Mouse (Mus musculus): Measurements from ENCODE around the gene Dnajc22.
"Not testable (repeated sequence)": the region's sequence is repeated elsewhere in the genome, so short reads cannot be mapped to it uniquely, and the experiment has no call there.

The Dnajc22 gene

DNA sequence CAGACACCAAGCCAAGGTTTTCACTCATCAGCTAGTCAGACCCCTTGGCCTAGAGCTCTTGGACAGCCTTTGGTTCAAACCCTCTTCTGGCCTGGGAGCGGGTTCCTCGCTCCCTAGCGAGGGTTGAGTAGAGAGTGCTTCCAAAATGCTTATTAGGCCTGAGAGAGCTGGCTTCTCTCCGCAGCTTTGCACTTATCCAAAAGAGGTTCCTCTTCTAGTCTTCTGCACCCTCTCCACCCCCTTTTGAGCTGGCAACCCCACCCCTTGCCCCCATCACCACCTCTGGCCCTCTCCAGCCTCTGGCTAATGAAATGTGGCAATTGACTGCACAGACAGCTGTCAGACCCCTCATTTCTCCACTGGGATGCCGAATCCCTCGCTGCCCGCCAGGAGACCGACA lies at the start of gene Dnajc22:
Gene Dnajc22 (plus strand): TSS at position 301 of the 400 bp plus-strand sequence.
- no peak for DNase-seq

DNA sequence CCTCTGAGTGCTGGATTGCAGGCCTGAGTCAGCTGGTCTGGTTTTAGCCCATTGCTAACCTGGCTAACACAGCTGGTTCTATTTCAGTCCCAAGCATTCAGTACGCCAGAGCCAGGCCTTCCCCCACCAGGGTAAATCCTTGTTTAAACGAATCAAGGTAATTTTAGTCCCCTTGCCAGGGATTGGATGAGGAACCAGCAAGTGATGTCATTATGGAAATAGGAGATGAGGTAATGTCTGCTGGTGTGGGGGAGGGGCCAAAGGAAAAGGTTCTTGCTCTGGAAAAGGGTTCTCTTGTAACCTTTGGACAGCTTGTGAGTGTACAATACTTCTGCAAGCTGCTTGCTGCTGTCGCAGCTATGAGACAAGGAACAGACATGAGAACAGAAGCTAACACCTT lies 48.1 kb upstream of the Dnajc22 start:
- no peak for DNase-seq

DNA sequence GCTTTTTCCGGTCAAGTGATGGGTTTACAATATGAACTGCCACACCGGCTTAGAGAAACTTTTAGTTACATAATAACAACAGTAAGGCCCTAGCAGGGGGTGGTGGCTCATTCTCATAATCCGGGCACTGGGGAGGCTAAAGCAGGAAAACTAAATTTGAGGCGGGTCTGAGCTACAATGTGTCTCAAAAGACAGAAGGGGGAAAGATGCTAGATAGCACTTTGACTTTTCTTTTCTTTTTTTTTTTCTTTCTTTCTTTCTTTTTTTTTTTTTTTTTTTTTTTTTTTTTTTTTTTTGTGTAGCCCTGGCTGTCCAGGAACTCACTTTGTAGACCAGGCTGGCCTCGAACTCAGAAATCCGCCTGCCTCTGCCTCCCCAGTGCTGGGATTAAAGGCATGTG lies 47.2 kb upstream of the Dnajc22 start:
- DNase-seq, result not testable (repeated sequence)

DNA sequence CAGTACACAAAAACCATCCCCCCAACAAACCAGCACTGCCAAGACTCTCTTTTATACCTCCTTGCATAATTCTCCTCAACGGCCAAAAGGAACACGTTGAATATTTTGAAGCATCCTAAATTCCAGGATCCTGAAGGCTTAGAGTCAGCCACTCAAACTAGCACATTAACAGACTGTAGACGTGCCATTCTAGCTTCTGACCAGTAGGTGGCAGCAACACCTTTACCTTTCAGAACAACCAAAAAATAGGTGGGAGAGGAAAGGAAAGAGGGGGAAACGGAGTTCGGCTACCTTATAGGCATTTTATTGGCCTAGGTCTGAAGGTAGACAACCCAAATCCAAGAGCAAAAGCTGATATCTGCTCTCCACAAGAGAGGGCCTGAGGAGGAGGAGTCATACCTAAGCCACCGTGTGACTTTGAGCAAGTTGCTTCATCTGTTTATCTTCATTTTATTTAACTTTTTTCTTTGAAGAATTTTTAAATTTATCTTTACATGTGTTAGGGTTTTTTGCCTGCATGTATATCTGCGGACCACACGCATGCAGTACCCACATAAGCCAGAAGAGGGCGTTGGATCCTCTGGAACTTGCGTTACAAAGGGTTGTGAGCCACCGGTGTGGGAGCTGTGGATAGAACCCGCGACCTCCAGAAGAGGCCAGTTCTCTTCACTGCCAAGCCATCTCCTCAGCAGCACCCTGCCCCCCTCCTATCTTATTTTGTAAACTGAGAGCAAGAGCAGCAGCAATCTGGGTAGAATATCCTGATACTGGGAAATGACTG lies 43.3 kb upstream of the Dnajc22 start:
- DNase-seq, result peak; percentile 74 to 79

DNA sequence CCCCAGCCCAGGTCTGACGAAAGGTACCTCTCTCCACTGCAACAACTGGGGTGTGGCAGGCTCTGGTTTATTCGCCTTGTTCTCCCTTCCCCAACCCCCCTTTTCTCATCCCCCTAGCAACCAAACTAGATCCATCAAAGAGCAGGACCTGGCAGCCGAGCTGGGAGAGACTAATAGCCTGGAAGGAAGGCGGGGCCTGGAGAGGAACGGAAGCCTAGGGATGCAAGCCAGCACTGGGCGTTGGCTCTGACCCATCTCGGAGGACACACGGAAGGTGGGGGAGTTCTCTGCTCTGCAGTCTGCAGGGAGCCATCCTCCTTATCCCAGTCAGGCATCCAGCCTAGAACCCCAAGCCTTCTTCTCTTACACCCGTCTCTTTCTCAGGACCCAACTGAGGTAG lies 39.6 kb upstream of the Dnajc22 start:
- peak; percentile 62 to 63 for DNase-seq

DNA sequence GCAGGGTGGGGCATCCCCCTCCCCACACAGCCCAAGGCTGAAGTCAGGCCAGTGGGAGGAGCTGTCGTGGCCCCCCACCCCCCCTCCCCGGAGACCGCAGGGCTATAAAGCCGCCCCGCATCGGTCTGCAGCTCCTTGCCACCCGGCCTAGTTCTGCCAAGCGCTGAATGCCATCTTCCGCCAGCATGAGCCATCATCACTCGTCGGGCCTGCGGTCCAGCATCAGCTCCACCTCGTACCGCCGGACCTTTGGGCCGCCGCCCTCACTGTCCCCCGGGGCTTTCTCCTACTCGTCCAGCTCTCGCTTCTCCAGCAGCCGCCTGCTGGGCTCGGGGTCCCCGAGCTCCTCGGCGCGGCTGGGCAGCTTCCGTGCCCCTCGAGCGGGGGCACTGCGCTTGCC lies 37.9 kb upstream of the Dnajc22 start, which contains the start of gene Prph:
Gene Prph (plus strand): TSS at position 135 of the 400 bp plus-strand sequence.
- DNase-seq, result peak in 1 of 2 experiments; percentile 46

DNA sequence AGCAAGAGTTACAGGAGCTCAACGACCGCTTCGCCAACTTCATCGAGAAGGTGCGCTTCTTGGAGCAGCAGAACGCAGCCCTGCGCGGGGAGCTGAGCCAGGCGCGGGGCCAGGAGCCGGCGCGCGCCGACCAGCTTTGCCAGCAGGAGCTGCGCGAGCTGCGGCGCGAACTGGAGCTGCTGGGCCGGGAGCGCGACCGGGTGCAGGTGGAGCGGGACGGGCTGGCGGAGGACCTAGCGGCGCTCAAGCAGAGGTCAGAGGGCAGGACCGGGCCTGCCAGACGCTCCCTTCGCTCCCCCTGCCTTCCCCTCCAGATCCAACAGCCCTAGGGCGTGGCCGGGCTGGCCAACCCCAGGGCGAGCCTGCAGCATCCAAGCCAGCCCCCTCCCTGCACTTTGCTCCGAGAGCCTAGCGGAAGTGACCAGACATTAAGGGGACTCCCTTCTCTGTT lies 37.4 kb upstream of the Dnajc22 start:
- peak; percentile 63 to 73 for DNase-seq

DNA sequence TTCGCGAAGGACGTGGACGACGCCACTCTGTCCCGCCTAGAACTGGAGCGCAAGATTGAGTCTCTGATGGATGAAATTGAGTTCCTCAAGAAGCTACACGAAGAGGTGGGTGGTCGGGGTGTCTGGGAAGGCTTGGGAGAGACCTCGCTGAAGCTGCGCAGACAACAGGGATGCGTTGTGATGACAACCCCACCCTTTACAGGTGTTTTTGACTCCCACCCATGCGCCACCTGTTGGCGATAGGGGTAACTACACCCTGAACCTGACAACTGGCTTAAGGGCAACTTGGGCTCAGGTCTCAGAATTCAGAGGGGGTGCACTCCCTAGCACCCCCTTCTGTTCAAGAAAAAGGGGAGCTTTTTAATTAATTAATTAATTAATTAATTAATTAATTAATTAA lies 36.6 kb upstream of the Dnajc22 start:
- DNase-seq, result peak; percentile 55 to 68

DNA sequence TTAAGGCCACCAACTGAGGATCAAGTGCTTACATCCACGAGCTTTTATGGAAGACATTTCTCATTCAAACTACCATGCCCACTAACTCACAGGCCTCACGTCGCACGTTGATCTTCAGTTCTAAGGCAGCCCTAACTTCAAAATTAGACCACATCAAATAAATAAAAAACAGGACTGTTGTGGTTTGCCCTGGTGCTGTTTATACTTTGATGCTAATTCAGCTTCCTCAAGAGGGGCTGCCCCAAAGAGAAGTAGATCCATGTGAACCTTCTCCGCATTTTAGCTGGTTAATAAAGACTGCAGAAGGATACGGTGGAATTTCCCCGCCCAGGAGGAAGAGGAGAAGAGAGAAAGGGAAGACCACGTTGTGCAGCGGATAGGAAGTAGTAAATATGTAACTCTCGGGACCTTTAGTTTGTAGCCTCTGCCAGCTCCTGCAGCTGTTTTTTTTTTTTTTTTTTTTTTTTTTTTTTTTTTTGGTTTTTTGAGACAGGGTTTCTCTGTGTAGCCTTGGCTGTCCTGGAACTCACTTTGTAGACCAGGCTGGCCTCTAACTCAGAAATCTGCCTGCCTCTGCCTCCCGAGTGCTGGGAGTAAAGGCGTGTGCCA lies 27.3 kb upstream of the Dnajc22 start:
- no peak for DNase-seq

DNA sequence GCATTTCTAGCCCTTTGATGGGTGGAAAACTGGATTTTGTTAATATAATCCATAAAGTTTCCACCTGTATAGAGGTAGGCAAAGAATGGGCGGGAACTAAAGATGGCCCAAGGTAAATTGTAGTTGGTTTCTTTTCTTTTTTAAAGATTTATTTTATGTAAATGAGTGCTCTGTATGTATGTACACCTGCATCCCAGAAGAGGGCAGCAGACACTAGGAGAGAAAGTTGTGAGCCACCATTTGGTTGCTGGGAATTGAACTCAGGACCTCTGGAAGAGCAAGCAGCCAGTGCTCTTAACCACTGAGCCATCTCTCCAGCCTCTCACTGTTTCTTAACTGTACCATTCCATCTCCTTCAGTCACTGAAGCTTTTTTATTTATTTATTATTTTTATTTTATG lies 21.0 kb upstream of the Dnajc22 start:
- no peak for DNase-seq

DNA sequence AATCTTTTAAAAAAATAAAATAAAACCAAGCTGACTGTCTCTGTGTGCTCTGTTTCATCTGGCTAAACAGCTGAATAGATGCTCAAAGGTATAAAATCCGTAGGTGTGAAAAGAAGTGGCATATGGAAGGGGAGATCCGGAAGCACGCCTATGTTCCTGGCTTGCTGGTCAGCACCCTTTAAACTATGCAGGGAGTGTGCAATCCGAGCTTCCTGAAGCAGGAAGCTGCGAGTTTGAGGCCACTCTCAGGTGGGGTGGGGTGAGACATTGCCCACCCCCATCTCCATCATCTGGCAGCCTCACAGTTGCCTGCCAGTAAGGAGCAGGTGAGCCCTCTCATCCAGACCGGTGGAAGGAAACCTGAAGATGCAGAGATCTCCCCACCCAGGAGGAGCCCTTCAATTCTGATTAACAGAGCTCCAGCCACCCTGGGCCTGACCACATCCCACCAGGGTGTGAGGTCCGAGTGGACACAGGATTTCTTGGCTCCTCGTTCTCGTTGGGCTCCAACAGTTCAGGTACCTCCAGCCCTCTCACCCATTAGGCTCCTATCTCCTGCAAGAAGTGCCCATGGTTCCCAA lies 18.9 kb upstream of the Dnajc22 start, which contains the start of gene Troap:
Gene Troap (plus strand): TSS at position 557 of the 581 bp plus-strand sequence.
- DNase-seq, result no peak

DNA sequence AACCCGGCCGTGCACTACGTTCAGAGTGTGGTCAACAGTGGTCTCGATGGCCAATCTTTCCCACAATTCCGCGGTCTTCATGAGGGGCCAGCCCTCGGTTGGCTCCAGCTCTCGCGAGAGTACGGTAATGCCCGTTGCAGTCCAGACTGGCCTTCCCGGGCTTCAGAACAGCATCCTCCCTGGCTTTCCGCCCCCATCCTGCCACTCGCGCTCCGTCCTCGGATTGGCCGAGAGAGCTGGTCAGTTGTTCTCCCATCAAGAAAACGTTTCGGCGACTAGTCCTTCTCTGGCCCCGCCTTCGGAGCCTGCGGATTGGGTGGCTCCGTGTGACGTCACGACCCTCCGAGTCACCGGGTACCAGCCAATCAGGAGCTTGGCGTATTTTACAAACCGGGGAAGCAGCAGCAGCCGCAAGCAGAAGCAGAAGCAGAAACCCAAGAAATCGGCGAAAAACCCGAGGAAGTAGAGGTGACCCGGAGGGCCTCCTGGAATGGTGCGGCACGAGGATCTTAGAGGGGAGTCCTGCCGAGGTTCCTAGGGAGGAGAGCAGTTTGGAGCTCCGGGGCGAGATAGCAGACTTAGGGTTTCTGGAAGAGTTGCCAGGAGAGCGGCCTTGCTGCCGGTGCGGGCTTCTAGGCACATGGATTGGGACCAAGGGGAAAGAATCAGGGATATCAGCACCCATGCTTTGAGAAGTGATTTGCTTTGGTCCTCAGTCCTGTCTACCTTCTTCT lies 18.2 kb upstream of the Dnajc22 start:
- peak; percentile 99 for DNase-seq

DNA sequence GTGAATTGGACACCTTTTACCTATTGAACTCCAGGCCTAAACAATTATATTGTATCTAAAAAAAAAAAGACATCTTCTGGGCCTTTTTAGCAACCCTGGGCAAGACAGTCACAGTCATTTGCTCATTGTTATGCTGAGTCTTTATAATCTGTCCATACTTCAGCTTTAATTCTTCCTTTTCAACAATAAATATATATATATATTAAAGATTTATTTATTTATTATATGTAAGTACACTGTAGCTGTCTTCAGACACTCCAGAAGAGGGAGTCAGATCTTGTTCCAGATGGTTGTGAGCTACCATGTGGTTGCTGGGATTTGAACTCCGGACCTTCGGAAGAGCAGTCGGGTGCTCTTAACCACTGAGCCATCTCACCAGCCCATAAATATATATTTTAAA lies 17.0 kb upstream of the Dnajc22 start:
- DNase-seq, result not testable (repeated sequence)

DNA sequence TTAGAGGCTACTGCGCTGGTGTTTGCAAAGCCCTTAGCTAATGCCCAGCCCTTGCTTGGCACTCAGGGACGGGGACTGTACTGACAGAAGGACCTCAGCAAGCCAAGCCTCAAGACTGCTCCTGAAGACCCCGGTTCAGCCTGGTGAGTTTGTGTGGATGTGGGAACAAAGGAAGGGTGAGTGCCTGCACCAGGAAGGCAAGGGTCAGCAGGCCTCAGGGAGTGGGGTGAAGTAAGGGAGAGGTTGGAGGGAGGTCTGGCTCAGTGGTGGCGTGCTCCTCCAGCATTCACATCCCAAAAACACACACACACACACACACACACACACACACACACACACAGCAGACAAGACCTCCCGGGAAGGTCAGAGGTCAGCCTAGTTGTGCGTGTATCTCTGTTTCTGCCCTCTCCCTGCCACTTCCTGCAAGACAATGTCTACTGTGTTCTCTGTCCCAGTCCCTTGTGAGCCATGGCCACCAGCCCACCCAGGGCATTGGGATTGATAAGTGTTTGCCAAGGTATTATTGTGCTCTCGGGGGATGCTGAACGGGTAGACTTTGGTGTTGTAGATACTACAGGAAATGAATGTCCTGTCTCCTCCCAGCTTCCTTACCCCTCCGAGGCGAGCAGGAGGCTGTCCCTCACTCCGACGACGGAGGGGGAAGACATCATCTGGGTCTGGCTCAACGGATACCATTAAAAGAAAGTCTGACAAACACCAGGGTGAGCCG lies 14.6 kb upstream of the Dnajc22 start:
- no peak for DNase-seq

DNA sequence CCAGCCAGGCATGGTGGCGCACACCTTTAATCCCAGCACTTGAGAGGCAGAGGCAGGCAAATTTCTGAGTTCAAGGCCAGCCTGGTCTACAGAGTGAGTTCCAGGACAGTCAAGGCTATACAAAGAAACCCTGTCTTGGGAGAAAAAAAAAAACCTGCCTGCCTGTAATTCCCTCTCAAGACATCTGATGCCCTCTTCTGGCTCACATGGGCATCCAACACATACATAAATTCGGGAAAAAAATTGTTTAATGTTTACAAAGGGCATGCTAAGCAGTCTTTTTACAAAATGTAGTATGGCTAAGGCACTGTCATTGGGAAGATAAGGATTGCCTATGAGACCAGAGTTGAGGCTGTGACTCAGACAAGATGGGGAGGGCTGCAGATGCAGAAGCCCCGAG lies 13.2 kb upstream of the Dnajc22 start:
- DNase-seq, result no peak

DNA sequence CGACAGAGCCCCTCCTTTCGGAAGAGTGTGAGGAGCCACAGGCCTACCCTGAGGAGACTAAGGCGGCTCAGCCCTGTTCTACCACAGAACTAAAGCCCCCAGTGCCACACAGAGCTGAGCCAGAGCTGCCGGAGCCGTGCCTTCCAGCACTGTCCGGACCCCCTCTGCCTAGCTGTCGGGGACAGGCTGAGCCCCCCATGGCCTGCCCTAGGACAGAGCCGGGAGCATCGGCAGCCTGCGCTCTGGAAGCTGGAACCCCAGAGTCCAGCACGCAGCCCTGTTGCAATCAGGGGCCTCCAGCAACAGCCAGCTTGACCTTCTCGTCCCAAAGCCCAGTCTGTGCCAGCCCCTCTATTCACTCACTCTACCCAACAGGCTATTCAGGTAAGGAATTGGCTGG lies 10.6 kb upstream of the Dnajc22 start:
- DNase-seq, result no peak

DNA sequence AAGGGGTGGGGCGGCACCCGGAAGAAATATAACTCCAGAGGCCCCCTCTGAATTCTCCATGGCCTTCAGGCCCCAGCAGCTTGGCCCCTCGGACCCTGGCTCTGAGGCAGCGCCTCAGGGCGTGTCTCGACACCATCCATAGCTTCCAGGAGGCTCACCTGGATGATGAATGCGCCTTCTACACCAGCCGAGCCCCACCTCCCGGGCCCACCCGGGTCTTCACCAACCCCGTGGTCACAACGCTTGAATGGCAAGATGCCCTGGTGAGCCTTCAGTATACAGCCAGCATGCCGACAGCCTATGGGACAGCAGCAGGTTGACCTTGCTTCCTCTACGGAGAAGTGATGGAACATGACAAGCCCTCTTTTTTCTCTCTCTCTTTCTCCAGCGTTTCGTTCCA lies 10.1 kb upstream of the Dnajc22 start:
- DNase-seq, result no peak

DNA sequence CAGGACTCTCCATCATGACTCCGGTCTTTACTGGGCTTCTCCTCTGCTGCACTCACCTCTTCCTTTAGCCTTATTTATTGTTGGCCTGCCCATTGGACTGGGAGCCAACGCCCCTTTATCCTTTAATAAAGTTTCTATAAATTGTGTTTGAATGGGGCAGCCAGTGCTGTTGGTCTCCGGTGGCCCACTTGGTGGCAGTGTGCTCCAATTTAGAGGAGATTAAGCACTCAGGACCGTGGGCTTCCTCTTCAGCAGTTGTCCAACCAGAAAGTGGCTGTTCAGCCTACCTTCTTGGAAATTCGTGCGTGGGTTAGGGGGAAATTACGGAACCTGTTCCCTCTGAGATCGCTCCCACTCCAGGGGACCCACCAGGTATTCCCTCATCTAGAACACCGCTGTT lies 9.7 kb upstream of the Dnajc22 start:
- peak; percentile 67 to 68 for DNase-seq

DNA sequence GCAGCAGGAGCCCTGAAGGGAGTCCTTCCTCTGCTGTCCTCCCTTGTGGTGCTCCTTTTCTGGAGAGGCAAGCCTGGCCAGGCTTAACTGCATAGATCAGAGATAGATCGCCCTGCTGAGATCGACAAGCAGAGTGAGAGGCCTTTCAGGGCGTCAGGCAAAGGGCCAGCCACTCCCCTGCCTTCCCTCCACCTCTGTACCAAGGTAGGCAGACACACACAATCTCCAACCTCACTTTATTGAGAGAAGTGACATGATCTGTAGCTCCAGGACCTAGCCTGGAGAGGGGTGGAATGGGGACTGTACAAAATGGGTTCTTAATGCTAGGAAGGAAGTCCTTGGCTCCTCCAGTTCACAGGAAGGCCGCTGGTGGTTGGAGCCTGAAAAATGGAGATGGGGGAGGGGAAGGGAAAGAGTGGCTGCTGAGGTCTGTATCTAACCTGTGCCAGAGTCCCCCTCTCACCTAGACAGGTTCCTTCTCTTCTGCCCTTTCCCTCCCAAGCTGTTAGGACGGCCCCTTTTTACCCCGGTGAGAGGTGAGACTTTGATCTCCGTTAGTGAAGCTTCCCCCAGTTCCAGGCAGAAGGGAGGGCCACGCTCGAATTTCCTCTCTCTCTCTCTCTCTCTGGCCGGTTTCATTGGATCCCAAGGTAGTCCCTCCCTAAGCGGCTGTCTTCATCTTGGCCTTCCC lies 9.0 kb upstream of the Dnajc22 start:
- no peak for DNase-seq

DNA sequence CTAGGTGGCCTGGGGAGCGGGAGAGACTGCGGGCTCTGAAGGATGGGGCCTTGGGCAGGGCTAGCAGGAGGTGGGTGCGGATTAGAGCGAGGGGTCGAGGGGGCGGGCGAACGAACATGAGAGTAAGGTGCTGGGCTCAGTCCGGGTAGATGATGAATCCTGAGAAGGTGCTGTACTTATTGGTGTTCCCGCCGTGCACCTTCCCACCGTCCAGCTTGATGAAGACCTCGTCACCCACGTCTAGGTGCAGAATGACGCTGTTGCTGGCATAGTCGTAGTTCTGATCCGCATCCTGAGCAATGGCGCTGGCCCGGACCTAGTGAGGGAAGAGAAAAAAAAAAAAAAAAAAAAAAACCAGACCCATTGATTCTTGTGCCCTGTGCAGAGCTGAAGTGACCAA lies 8.4 kb upstream of the Dnajc22 start:
- DNase-seq, result no peak

DNA sequence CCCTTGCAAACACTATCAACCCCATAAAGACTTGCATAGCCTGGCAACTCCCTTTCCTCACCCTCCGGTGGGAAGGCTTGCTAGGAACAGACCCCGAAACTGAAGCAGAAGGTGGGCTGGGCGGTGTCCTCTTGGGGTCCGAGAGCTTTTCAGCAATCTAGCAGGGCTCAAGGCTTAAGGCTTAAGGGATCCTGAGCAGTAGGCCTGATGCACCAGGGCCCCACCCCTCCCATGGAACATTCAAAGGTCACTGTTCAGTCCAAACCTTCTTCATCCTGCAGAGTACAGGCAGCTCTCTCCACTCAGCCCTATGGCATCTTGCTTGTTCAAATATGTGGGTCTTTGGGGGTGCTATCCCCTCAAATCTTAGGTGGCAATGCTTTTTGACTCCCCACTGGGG lies 7.0 kb upstream of the Dnajc22 start:
- no peak for DNase-seq

Data from cerebellum, postnatal 10 days (tissue).